Mouse (Mus musculus): ENCODE results near the gene Stxbp3. TPM values are rescaled to one million over a fixed set of nuclear protein-coding genes. Genes with fewer than 3 reads are reported as not detected.

Stxbp3 gene
- polyA plus RNA-seq (2015; fragmentation: Nextera tagmentation; extraction: Ambion mirVana): 31.2 and 48.7 TPM in 2 replicates

GRCm38 (mm10) chr3:108840000-108840715, at the start of gene Stxbp3:
Stxbp3 (minus strand) TSS chr3:108840526.

GRCm38 (mm10) chr3:108889908-108890307, 49.6 kb upstream of the Stxbp3 start, which contains the start of gene Fndc7:
Fndc7 (minus strand) TSS chr3:108890008.

Other genes starting within 250 kb of the Stxbp3 start
- gene Wdr47, start 249.2 kb downstream of the Stxbp3 start, polyA plus RNA-seq (2015; fragmentation: Nextera tagmentation; extraction: Ambion mirVana): 6.6 and 8.0 TPM in 2 replicates
- 66.2 and 72.8 TPM in 2 replicates for gene Clcc1, start 186.6 kb downstream of the Stxbp3 start, polyA plus RNA-seq (2015; fragmentation: Nextera tagmentation; extraction: Ambion mirVana)
- gene Gpsm2, start 118.2 kb downstream of the Stxbp3 start, polyA plus RNA-seq (2015; fragmentation: Nextera tagmentation; extraction: Ambion mirVana): 20.4 and 21.6 TPM in 2 replicates
- gene Aknad1, start 100.9 kb downstream of the Stxbp3 start, polyA plus RNA-seq (2015; fragmentation: Nextera tagmentation; extraction: Ambion mirVana): 0.08 TPM in 1 of 2 replicates, not detected in the other
- 0.82 and 1.4 TPM in 2 replicates for gene Fndc7, start 49.5 kb upstream of the Stxbp3 start, polyA plus RNA-seq (2015; fragmentation: Nextera tagmentation; extraction: Ambion mirVana)
- gene Prpf38b, start 71.2 kb upstream of the Stxbp3 start, polyA plus RNA-seq (2015; fragmentation: Nextera tagmentation; extraction: Ambion mirVana): 24.2 and 37.2 TPM in 2 replicates
- 0.88 TPM in 1 of 2 replicates, not detected in the other for gene Henmt1, start 99.3 kb upstream of the Stxbp3 start, polyA plus RNA-seq (2015; fragmentation: Nextera tagmentation; extraction: Ambion mirVana)
- gene Gm9857, start 99.9 kb upstream of the Stxbp3 start, polyA plus RNA-seq (2015; fragmentation: Nextera tagmentation; extraction: Ambion mirVana): not detected in 2 replicates
- gene Fam102b, start 187.1 kb upstream of the Stxbp3 start, polyA plus RNA-seq (2015; fragmentation: Nextera tagmentation; extraction: Ambion mirVana): 12.4 and 25.9 TPM in 2 replicates
- gene Slc25a54, start 239.9 kb upstream of the Stxbp3 start, polyA plus RNA-seq (2015; fragmentation: Nextera tagmentation; extraction: Ambion mirVana): not detected in 2 replicates